Mouse (Mus musculus) midbrain, embryonic 12.5 days (tissue): ENCODE results near the gene Mrpl47. TPM values are rescaled to one million over a fixed set of nuclear protein-coding genes. Genes with fewer than 3 reads are reported as not detected.

ENCODE experiments used
- ATAC-seq: fragments of 200-750 bp; cut with Nextera tagmentation; 2 replicates; pipeline ENCODE4 v1.8.0; 2017; ENCODE audit warnings: low read depth, moderate TSS enrichment, moderate library complexity; ENCODE audit not compliant: low FRiP score
- H3K27ac ChIP-seq: fragments of 300-500 bp; sonication (generic); replicated peaks from 2 replicates; pipeline ENCODE4 v1.5.1; 2016; ENCODE audit warnings: mild to moderate bottlenecking
- H3K27me3 ChIP-seq: fragments of 300-500 bp; sonication (generic); 2 replicates; pipeline ENCODE4 v1.6.1; 2016; ENCODE audit warnings: mild to moderate bottlenecking
- H3K36me3 ChIP-seq: fragments of 300-500 bp; sonication (generic); 2 replicates; pipeline ENCODE4 v1.6.1; 2016
- H3K4me1 ChIP-seq: fragments of 300-500 bp; sonication (generic); 2 replicates; pipeline ENCODE4 v1.6.1; 2016
- H3K4me2 ChIP-seq: fragments of 300-500 bp; sonication (generic); replicated peaks from 2 replicates; pipeline ENCODE4 v1.6.1; 2016; ENCODE audit warnings: mild to moderate bottlenecking, moderate library complexity
- H3K4me3 ChIP-seq: fragments of 300-500 bp; sonication (generic); 2 replicates; pipeline ENCODE4 v1.5.1; 2016; ENCODE audit warnings: mild to moderate bottlenecking
- H3K9ac ChIP-seq: fragments of 300-500 bp; sonication (generic); replicated peaks from 2 replicates; pipeline ENCODE4 v1.6.1; 2016; ENCODE audit warnings: mild to moderate bottlenecking, moderate library complexity
- H3K9me3 ChIP-seq: fragments of 300-500 bp; sonication (generic); 2 replicates; pipeline ENCODE4 v1.6.1; 2016; ENCODE audit warnings: mild to moderate bottlenecking
- WGBS: fragments of 180-500 bp; shearing (Covaris S2); methylation state at CpG from one replicate; pipeline ENCODE4 v1.1.7; 2016; 5-methylcytosine and 5-hydroxymethylcytosine counted together
- polyA plus RNA-seq: library from polyadenylated mRNA; unstranded; fragments of >200 nt; fragmentation: Nextera tagmentation; extraction: Ambion mirVana; gene quantifications from 2 replicates; pipeline ENCODE4 v1.2.1, GENCODE M21; 2016

Mrpl47 gene
- polyA plus RNA-seq, 1 experiment from 2014 or later: 37.0 TPM

DNA sequence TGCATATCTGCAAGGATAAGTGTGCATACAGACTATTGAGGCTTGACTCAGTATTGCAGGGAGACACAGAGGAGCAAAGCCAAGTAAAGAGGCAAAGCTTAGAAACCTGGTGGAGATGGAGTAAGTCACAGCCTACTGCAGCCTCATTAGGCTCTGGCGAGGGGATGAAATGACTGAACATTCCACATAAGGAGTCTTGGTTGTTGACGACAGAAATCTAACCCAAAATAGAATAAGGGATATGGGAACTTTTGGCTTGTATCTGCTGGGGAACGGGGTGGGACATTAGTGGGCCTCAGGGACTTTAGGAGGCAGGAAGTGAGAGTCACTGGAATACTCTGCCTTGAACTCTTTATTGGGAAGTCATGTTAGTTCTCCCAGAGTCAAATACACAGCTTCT, 52.8 kb downstream of the Mrpl47 start:
- H3K27me3 ChIP-seq: no peaks in the 10 kb centered on the region
- no peak overlapping the region for H3K27ac ChIP-seq
- no peak overlapping the region for H3K4me2 ChIP-seq
- 79% methylated on average over 3 of the region's 3 CpGs for WGBS
- H3K4me1 ChIP-seq: no peaks in the 10 kb centered on the region
- H3K9ac ChIP-seq: no peak overlapping the region
- H3K4me3 ChIP-seq: no peak overlapping the region
- ATAC-seq: no peak
- no peaks in the 10 kb centered on the region for H3K36me3 ChIP-seq
- H3K9me3 ChIP-seq: no peaks in the 10 kb centered on the region

DNA sequence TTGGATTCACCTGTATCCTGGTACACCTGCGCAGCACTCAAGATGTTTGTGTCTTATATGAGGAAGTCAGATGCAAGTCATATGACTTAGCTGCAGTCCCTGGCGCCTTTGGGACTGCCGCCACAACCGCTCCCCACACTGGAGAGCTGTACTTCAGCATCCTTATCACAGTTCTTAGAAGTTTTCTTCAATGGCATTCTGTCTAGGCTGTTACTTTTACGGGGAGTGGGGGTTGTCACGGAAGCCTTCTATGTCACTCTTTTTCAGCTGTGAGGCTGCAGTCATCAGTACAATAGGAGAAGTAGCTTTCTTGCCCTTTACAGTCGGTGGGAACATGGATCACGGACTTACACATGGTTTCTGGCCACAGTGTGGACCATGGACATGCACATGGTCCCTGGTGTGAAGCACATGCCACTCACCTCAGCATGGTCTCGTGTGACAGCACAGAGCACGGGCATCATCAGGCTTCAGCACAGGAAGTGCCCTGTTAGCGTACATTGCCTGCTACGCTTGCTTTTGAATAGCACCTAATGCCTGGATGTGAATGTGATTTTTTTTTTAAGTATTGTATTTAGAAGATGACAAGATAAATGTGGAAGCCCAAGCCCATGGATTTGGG, 54.4 kb downstream of the Mrpl47 start:
- Histone ChIP-seq H3K9ac (no peak overlapping the region), H3K36me3 (no peaks in the 10 kb centered on the region), H3K9me3 (no peaks in the 10 kb centered on the region), H3K27ac (no peak overlapping the region), H3K4me3 (no peak overlapping the region), H3K27me3 (no peaks in the 10 kb centered on the region), H3K4me1 (no peaks in the 10 kb centered on the region), H3K4me2 (no peak overlapping the region)
- ATAC-seq: no peak
- 86% methylated on average over 11 of the region's 12 CpGs for WGBS

GRCm38 (mm10) chr3:32676393-32676792, 61.0 kb downstream of the Mrpl47 start:
- H3K4me3 ChIP-seq: no peak overlapping the region
- no peak overlapping the region for H3K9ac ChIP-seq
- no peaks in the 10 kb centered on the region for H3K36me3 ChIP-seq
- no peak overlapping the region for H3K4me2 ChIP-seq
- H3K4me1 ChIP-seq: no peaks in the 10 kb centered on the region
- H3K27me3 ChIP-seq: no peaks in the 10 kb centered on the region
- H3K27ac ChIP-seq: no peak overlapping the region
- no peaks in the 10 kb centered on the region for H3K9me3 ChIP-seq
- 86% methylated on average over 6 of the region's 6 CpGs for WGBS
- ATAC-seq: peak; percentile 23; the same call in 1 of the 2 replicates

Other genes with a start within 250 kb of the Mrpl47 start
- gene Kcnmb3, start 245.4 kb downstream of the Mrpl47 start, polyA plus RNA-seq: 0.13 and 0.23 TPM in 2 replicates
- gene Zfp639, start 227.3 kb downstream of the Mrpl47 start, polyA plus RNA-seq: 37.3 and 42.3 TPM in 2 replicates
- gene Mfn1, start 208.1 kb downstream of the Mrpl47 start, polyA plus RNA-seq: 41.4 and 51.0 TPM in 2 replicates
- 41.1 and 47.0 TPM in 2 replicates for gene Gnb4, start 121.0 kb downstream of the Mrpl47 start, polyA plus RNA-seq
- gene Actl6a, start 31.3 kb downstream of the Mrpl47 start, polyA plus RNA-seq: 203 and 222 TPM in 2 replicates
- 282 and 290 TPM in 2 replicates for gene Ndufb5, start 615 bp downstream of the Mrpl47 start, polyA plus RNA-seq
- gene Usp13, start 79.9 kb upstream of the Mrpl47 start, polyA plus RNA-seq: 6.2 and 6.8 TPM in 2 replicates